Mouse (Mus musculus) neural tube, postnatal 0 days (tissue): ENCODE data around the gene Nadk2. TPM values are rescaled to one million over a fixed set of nuclear protein-coding genes. Genes with fewer than 3 reads are reported as not detected.

Experiments
- polyA plus RNA-seq: library from polyadenylated mRNA; unstranded; fragments of >200 nt; fragmentation: Nextera tagmentation; extraction: Ambion mirVana; gene quantifications from 2 replicates; pipeline ENCODE4 v1.2.1, GENCODE M21; 2015

The Nadk2 gene
- polyA plus RNA-seq, result 27.5 and 32.4 TPM in 2 replicates

GRCm38 (mm10) chr15:9070912-9071555 lies at the start of gene Nadk2:
Gene Nadk2, plus strand, starts transcription at chr15:9071260.

GRCm38 (mm10) chr15:9140252-9140680 lies 69.2 kb downstream of the Nadk2 start, which contains the start of gene Lmbrd2:
Gene Lmbrd2, plus strand, starts transcription at chr15:9140550.

GRCm38 (mm10) chr15:9155325-9155724 lies 84.3 kb downstream of the Nadk2 start, which contains the start of gene Skp2:
Gene Skp2, minus strand, starts transcription at chr15:9155425.

Other genes starting within 250 kb of the Nadk2 start
- 7.4 and 13.4 TPM in 2 replicates for gene Ranbp3l, start 103.3 kb upstream of the Nadk2 start, polyA plus RNA-seq
- gene Lmbrd2, start 69.3 kb downstream of the Nadk2 start, polyA plus RNA-seq, result 4.6 and 5.0 TPM in 2 replicates
- 7.9 and 9.0 TPM in 2 replicates for gene Skp2, start 84.2 kb downstream of the Nadk2 start, polyA plus RNA-seq
- not detected in 2 replicates for gene Ugt3a1, start 205.6 kb downstream of the Nadk2 start, polyA plus RNA-seq